Mouse (Mus musculus): ENCODE measurements around the gene Lsm7. TPM values are rescaled to one million over a fixed set of nuclear protein-coding genes. Genes with fewer than 3 reads are reported as not detected.

Gene Lsm7
- total RNA-seq, 2 experiments from 2014 or later, result 137 to 307 TPM

GRCm38 (mm10) chr10:80876594-80876993 lies 21.6 kb upstream of the Lsm7 start:
- ATAC-seq (replicated peaks; ENCODE audit: poor library complexity), result no peak

GRCm38 (mm10) chr10:80876028-80876427 lies 21.0 kb upstream of the Lsm7 start:
- ATAC-seq (replicated peaks; ENCODE audit: poor library complexity), result peak; percentile 47

GRCm38 (mm10) chr10:80874035-80874434 lies 19.0 kb upstream of the Lsm7 start:
- no peak for ATAC-seq (replicated peaks; ENCODE audit: poor library complexity)

- ATAC-seq (replicated peaks; ENCODE audit: poor library complexity), result 0 out of 2 replicates have a peak, but pooled peaks have one; percentile 7
Measured at GRCm38 (mm10) chr10:80871581-80871980, 16.6 kb upstream of the Lsm7 start, which contains the start of gene Tmprss9. TSS of gene Tmprss9 (plus strand) at chr10:80871848.

- no peak for ATAC-seq (replicated peaks; ENCODE audit: poor library complexity)
Measured at GRCm38 (mm10) chr10:80870993-80871392, 16.0 kb upstream of the Lsm7 start.

- no peak for ATAC-seq (replicated peaks; ENCODE audit: poor library complexity)
Measured at GRCm38 (mm10) chr10:80864446-80864845, 9.4 kb upstream of the Lsm7 start.

- ATAC-seq (replicated peaks; ENCODE audit: poor library complexity), result no peak
Measured at GRCm38 (mm10) chr10:80862305-80862704, 7.3 kb upstream of the Lsm7 start.

GRCm38 (mm10) chr10:80858350-80858935 lies 3.4 kb upstream of the Lsm7 start:
- peak; percentile 63 for ATAC-seq (replicated peaks; ENCODE audit: poor library complexity)

- peak; percentile 12; the same call in 1 of the 2 replicates for ATAC-seq (replicated peaks; ENCODE audit: poor library complexity)
Measured at GRCm38 (mm10) chr10:80857848-80858247, 2.8 kb upstream of the Lsm7 start.

- no peak for ATAC-seq (replicated peaks; ENCODE audit: poor library complexity)
Measured at GRCm38 (mm10) chr10:80857386-80857785, 2.4 kb upstream of the Lsm7 start.

GRCm38 (mm10) chr10:80856908-80857307 lies 1.9 kb upstream of the Lsm7 start:
- no peak for ATAC-seq (replicated peaks; ENCODE audit: poor library complexity)

- peak; percentile 49 for ATAC-seq (replicated peaks; ENCODE audit: poor library complexity)
Measured at GRCm38 (mm10) chr10:80856267-80856666, 1.3 kb upstream of the Lsm7 start.

- no peak for ATAC-seq (replicated peaks; ENCODE audit: poor library complexity)
Measured at GRCm38 (mm10) chr10:80855749-80856073, 702 bp upstream of the Lsm7 start.

GRCm38 (mm10) chr10:80848571-80848970 lies 6.4 kb downstream of the Lsm7 start:
- ATAC-seq (replicated peaks; ENCODE audit: poor library complexity), result peak; percentile 95

- no peak for ATAC-seq (replicated peaks; ENCODE audit: poor library complexity)
Measured at GRCm38 (mm10) chr10:80845732-80846131, 9.3 kb downstream of the Lsm7 start.

- no peak for ATAC-seq (replicated peaks; ENCODE audit: poor library complexity)
Measured at GRCm38 (mm10) chr10:80845055-80845693, 9.8 kb downstream of the Lsm7 start.

GRCm38 (mm10) chr10:80843931-80844547 lies 11.0 kb downstream of the Lsm7 start, which contains the start of gene Lingo3:
TSS of gene Lingo3 (minus strand) at chr10:80844039.
- ATAC-seq (replicated peaks; ENCODE audit: poor library complexity), result 0 out of 2 replicates have a peak, but pooled peaks have one; percentile 18

GRCm38 (mm10) chr10:80843087-80843930 lies 11.7 kb downstream of the Lsm7 start:
- ATAC-seq (replicated peaks; ENCODE audit: poor library complexity), result no peak

GRCm38 (mm10) chr10:80842334-80842733 lies 12.7 kb downstream of the Lsm7 start:
- no peak for ATAC-seq (replicated peaks; ENCODE audit: poor library complexity)

GRCm38 (mm10) chr10:80841685-80842084 lies 13.3 kb downstream of the Lsm7 start:
- ATAC-seq (replicated peaks; ENCODE audit: poor library complexity), result no peak

GRCm38 (mm10) chr10:80839848-80840247 lies 15.2 kb downstream of the Lsm7 start:
- no peak for ATAC-seq (replicated peaks; ENCODE audit: poor library complexity)

Data from megakaryocyte progenitor cell, adult 5-6 weeks (primary cell).